18 mouse cellular contexts compared by ENCODE assay signal in the genomic region with DNA sequence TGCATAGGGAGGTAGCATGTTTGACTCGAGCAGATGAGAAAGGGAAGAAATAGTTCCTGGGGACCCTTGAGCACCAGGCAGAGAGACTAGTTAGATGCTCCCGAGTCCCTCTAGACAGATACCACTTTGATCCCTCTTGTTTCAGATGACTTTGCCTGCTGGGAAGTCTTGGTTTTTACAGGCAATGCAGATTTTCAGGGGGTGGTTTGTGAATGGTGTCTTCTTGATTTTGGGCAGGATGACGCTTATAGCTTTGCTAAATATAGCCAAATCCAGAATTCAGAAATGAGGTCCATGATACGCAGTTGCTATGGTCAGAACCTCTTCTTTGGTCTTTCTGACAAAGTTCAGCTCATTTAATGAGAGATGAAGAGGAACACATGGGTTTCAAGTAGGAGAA.
"Had no signal": no experiment of that assay in that cellular context is flagged by ENCODE, and none has a peak within 500 bp of the region (broad histone marks: within the 10 kb centered on the region; RNA-seq: fewer than 3 reads in every experiment).

No protein-coding gene starts in this region.

- H3K27ac ChIP-seq: neural tube, embryonic 13.5 days; neural tube, embryonic 15.5 days had no signal

- H3K4me3 ChIP-seq: myocyte; neural tube, embryonic 13.5 days; neural tube, embryonic 15.5 days had no signal

- H3K27me3 ChIP-seq: neural tube, embryonic 13.5 days; neural tube, embryonic 15.5 days had no signal

- DNase-seq: lung, adult 18-20 months; lung, embryonic 14.5 days; lung, postnatal 10 days; lung, postnatal 4 days; midbrain, embryonic 14.5 days; retina, postnatal 1 day; right cerebral cortex, adult 18-20 months; right cerebral cortex, postnatal 25 days; right cerebral cortex, postnatal 4 days; spleen, adult 18-20 months; thymus, adult 18-20 months; thymus, postnatal 14 days; thymus, postnatal 36 days had no signal

- H3K9ac ChIP-seq: lung, embryonic 14.5 days; neural tube, embryonic 13.5 days; neural tube, embryonic 15.5 days had no signal

- H3K4me2 ChIP-seq: lung, embryonic 14.5 days; midbrain, embryonic 11.5 days; neural tube, embryonic 13.5 days; neural tube, embryonic 15.5 days had no signal

- H3K9me3 ChIP-seq: neural tube, embryonic 13.5 days; neural tube, embryonic 15.5 days had no signal

- ATAC-seq: midbrain, embryonic 16.5 days had no signal
